Mouse (Mus musculus) retina, embryonic 14.5 days (tissue): ENCODE data around the gene Slc4a3.

Experiments
- DNase-seq: peaks from one replicate; pipeline ENCODE4 v3.0.0-alpha.2; 2015; ENCODE audit warnings: low spot score

Slc4a3 gene

DNA sequence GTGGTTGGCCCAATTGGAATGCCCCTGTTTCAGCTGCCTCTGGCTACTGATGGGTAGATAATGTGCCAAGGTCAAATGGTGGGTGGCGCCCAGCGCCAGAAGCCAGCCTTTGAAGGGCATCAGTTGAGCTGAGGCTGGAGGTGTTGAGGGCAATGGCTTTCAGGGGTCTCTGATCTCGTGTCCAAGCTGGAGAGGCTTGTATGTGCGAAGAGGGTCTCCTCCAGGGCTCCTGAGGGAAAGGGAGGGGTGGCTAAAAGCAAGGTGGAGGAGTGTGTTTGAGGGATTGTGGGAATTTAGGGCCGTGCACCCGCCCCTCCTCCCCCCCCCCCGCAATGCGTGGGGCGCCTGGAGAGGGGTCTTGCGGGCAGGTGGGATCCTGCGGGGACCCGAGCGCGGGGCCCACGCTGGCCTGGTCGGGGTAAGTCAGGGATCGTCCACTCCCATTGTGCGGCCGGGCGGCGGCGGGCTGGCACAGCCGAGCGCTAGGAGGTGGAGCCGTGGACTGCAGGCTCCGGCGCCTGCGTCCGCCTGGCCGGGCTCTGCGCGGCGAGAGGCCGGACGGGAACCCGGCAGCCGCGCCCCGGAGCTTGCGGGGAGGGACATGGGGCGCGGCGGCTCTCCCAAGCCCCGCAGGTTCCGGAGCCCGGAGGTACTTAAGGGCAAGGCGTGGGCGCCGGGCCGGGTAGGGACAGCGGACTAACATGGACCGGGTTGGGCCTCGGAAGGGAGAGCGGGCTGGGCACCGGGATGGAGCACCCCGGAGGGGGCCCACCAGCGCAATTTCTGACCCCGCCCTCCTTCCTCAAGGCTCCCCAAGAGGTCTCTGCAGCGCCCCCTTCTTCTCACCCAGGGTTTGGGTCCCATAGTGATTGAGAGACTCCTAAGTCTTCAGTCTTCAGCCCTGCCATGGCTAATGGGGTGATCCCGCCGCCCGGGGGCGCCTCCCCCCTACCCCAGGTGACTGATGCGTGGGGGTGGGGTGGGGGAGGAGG, at the start of gene Slc4a3:
Slc4a3 (plus strand) TSS at position 302 of the 992 bp plus-strand sequence.
- peak; percentile 74 for DNase-seq

DNA sequence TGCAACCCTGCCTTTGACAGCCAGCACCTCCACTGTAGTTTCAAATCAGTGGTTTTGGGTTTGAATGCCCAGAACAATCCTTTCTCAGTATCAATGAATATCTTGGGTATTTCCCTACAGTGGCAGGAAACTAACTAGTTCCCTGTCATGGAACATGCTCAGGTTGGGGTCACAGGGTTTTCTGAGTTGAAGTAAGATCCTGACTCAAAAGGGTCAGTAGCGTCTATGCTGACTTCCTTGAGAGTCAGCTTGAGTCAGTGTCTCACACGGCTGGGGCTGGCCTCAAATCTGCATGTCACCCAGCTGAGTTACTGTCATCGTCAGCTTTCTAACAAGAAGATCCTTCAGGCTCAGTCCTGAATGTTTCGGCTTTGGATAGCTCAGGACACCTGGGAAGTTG, 47.2 kb upstream of the Slc4a3 start:
- DNase-seq = no peak

DNA sequence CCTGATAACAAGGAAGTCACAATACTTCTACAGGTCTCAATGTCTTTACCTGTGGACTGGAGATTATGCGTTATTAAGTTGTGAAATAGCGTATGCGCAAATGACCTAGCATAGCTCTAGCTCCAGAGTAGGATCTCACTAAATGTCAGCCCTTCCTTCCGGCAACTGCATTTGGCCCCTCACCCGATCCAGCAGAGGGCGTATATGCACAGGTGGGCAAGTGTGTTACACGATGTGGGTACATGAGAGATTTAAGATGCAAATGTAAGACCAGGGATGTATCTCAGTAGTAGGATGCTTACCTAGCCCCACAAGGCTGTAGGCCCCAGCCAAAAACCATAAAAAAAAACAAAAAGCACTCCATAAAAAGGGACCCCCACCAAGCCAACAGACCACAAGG, 46.6 kb upstream of the Slc4a3 start:
- no peak for DNase-seq

DNA sequence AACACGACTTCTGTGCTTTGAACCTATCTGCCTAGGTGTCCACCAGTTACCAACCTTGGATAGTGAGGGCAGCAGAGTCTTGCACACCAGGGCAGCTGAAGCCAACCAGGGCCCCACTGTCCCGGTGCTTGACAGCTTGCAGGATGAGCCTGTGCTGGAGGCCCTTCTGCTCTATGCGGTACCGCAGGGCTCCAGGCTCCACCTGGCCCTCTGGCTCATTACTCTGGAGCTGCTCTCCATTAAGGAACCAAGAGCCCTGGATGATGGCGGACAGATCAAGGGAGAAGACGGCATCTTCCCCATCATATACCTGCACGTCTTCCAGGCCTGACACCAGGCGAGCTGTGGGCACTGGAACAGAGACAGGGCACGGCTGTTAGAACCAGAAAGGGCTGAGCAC, 44.2 kb upstream of the Slc4a3 start:
- no peak for DNase-seq

DNA sequence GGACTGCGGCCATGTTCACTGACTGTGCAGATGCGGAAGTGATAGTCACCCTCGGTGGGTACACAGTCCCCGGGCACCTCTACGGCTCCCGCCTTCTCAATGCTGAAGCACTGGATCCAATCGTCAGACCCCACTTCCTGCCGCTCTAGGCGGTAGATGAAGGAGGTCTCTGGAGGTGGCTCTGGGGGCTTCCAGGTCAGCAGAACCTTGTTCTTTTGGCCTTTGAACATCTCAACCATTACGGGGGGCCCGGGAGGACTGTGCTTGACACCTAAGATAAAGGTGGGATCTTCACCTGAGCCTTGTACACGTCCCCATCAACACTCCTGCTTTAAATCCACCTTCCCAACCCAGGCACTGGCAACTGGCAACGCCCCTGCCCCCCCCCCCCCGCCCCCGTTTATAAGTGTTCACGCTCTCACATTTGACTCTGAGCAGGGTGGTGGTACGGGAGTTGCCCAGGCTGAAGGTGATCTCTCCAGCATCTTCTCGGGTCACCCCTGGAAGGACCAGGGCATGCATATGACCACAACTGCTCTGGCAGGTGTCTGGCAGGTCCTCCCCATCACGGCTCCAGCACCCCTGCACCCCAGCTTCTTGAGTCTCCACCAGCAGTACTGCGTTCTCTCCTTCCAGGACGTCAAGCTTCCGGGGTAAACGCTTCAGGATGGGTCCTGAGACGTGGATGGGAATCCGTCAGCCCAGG, 43.0 kb upstream of the Slc4a3 start:
- no peak for DNase-seq

DNA sequence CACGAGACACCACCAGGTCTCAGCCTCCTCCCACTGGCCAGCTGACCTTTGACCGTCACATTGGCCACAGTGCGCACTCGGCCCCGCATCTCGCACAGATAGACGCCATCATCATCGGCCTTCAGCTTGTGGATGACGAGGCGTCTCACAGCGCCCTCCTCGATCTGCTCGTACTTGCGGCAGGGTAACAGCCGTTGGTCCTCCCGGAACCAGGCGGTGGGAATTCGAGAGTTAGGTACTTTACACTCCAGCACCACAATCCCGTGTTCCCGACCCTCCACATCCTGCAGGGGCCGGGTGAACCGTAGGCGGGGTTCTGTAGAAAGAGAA, 42.5 kb upstream of the Slc4a3 start:
- no peak for DNase-seq

DNA sequence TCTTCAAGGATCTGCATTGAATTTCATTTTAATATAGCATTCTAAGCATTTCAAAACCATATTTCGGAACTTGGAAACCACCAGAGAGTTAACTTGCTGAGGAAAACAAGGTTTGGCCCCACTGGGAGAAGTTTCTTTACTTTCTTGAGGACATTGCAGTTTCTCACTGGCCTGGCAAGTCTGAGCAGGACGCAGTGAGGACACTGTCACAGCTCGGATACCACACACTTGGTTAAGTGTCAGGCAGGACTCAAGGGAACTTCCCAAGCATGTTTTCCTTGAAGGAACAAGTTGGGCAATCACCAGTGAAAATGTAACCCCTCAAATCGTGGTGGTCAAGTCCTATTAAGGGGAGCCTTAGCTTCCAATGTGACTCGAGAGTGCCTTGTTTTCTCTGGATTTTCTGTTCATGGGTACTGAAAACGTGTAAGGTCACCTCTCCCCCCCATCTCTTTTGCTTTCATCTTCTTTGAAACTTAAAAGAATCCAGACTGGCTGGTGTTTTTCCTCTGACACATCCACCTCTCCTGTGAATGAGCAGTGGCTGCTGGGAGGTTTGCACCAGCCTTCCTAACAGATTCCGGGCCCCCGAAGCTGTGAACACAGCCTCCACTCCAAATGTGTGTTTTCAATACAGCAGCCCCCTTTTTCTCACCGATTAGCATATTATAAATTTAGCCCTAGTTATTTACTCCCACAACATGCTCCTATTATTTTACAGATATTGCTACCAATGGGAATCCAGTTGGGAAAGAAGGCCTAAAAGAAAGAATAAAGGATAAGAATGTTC, 41.6 kb upstream of the Slc4a3 start:
- no peak for DNase-seq

DNA sequence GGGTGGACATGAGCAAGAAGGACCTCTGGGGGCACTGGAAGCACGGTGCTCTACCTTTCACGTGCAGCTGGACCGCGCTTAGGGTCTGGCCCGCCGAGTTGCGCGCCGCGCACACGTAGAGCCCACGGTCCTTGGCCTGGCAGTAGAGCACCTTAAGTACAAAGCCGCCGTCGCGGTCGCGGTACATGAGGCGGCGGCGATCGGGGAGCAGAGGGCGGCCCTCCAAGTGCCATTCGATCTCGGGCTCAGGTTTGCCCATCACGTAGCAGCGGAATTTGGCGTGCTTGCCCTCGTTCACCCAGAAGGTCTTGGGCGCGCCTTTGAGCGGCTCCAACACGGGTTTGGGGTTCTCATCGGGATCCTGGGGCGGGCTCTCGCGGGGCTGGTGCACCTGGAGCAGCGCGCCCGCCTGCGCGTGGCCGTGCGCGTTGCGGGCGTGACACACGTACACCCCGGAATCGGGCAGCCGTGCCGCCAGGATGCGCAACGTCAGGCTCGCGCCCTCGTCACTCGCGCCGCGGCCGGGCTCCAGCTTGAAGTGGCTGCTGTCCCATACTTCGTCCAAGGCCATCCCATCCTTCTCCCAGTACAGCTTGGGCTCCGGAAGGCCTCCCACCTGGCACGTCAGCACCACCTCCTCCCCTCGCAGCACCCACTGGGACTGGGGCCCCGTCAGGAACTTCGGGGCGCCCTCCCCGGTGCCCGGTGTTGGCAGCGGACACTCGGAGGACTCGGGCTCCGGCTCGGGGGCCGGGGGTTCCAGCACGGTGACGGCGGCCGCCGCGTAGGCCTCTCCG, 40.7 kb upstream of the Slc4a3 start:
- DNase-seq = peak; percentile 64

DNA sequence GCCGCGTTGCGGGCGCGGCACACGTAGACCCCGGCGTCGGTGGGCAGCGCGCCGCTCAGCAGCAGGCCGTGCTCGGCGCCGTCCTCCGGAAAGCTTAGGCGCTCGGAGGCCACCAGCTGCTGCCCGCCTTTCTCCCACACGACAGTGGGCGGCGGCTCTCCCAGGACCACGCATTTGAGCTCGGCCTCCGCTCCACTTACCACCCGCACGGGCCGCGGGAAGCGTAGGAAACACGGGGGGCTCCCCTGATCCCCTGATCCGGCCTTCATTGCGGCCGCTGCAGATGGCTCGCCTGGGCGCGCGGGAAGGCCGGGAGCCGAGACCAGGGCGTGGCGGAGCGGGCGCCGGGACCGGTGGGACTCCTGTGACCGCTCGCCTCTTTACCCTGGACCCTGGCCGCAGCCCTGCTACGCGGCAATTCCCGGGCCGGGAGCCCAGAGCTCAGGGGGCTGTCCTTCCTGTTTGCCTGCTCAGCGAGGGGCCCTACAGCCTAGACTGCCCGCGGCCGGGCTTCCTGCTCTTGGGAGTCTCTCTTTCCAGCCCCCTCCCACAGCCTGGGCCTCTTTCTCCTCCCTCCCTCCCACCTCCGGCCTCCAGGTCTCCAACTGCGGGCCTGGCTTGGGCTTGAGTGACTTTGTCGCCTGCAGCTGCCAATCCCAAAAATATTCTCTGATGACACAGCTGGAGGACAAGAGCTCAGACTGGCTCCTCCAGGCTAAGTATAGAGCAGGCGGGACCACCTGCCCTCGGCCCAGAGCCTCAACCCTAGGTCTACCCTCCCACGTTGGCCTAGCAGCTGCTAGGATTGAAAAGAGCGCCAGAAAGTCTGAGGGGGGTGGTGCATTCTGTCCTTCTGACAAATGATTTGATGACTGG, 39.9 kb upstream of the Slc4a3 start, which contains the start of gene Obsl1:
Obsl1 (minus strand) TSS at position 497 of the 876 bp plus-strand sequence.
- DNase-seq = peak; percentile 78

DNA sequence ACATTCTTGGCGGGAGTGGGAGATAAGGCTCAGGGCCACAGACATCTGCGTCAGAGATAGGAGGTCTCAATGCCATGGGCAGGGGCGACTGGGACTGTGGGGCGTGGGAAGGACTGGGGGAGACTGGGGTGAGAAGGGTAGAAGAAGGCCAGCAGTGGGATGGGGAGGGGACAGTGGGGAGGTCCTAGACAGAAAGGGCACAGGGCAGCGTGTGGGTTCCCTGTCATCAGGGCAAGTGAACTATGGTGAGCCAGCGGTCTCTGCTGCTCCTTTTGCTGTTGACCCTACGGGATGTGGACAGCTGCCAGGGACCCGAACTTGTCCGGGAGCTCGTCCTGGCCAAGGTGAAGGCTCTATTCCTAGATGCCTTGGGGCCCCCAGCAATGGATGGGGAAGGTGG, 39.1 kb upstream of the Slc4a3 start, which contains the start of gene Inha:
Inha (plus strand) TSS at position 72 of the 400 bp plus-strand sequence.
- DNase-seq = no peak

DNA sequence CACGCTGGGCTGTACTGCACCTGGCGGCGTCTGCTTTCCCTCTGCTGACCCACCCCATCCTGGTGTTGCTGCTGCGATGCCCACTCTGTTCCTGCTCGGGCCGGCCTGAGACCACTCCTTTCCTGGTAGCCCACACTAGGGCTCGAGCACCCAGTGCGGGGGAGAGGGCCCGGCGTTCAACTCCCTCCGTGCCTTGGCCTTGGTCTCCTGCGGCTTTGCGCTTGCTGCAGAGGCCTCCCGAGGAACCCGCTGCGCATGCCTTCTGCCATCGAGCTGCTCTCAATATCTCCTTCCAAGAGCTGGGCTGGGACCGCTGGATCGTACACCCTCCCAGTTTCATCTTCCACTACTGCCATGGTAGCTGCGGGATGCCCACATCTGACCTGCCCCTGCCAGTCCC, 36.5 kb upstream of the Slc4a3 start:
- DNase-seq = no peak

DNA sequence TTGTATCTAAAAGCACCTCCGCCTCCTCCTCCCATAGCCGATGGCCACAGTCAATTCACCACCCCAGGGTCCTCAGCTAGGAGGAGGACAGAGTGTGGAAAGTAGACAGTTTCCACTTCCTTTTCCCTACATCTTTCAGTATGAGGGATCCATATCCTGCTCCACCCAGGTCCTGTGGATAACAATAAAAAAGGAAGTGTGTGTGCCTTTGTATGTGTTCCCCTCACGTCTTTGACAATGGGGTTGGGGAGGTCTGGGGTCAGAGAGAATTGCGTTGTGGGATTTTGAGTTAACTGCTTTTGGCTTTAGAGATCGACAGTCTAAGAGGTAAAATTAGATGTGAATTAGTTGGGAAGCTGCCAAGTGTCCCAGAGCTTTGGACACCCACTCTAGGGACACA, 35.9 kb upstream of the Slc4a3 start:
- no peak for DNase-seq

DNA sequence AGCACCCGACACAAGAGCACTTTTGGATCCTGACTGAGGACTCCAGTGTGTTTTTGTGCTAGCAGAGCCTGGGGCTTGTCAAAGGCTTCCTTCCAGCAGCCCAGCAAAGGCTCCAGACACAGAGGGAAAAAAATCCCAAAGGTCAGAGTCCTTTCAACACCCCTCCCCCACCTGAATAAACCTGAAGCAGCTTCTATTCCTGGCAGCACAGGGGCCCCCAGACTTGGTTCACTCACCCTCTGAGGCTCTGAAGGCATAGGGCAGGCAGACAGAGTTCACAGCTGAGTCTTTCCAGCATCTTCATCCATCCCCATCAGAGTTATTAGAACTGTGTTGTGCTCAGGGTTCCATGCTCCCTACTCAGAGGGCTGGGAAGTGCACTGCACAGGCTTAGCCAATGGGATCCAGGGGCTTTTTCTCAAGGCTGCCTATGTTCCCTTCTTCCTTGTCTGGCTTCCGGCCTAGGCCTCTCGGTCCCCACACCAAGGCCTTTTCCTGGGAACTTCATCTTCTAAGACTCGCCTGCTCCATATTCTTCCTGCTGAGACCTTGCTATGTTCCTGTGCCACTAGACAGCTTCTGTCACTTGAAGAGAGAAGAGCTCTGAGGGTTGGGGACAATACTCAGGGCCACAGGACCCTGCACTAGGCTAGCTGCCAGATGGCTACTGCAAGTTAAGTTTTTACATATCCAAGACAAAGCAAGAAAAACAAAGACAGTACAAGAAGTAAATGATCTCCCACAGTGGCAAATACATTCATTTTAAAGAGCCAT, 34.4 kb upstream of the Slc4a3 start:
- DNase-seq = no peak

DNA sequence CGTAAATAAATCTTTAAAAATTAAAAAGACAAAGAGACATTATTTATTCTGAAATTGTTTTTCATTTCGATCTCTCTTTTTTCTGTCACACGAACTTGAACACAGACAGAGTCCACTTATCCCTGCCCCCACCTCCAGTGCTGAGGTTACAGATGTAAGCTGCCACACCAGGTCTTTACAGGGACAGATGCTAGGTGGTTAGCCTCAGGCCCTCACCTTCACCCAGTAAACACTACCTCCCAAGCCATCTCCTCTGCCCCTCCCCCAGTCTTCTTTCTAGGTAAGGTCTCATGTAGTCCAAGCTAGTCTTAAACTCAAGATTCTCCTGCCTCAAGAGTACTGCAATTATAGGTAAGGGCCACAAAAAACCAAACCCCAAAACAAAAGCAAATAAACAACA, 33.5 kb upstream of the Slc4a3 start:
- no peak for DNase-seq

DNA sequence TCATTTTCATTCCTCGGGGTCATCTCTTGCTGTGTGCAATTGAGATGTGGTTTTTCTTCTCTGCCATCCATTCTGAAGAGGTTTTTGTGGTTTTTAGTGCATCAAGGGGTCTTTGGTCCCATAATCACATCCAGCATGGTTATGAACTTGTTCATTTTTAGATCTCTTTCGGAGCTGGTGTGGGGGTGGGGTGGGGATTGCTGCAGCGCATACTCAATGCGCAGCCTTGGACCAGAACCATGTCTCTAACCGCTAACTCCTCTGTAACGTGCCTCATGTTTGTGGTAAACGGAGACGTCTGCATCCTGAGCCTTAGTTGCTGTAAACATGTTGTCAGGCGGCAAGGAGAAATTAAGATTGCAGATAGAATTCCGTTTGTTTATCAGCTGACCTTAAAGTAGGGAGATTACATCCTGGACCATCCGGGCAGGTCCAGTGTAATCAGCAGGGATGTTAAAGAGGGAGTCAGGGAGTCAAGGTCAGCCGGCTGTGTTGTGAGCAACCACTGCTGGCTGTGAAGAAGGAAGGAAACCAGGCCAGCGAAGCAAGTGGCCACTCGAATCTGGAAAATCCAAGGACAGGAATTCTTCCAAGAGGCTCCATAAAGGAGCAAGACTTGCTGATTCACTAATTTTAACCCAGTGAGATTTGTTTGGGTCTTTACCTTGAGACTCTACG, 29.2 kb upstream of the Slc4a3 start:
- DNase-seq = no peak

DNA sequence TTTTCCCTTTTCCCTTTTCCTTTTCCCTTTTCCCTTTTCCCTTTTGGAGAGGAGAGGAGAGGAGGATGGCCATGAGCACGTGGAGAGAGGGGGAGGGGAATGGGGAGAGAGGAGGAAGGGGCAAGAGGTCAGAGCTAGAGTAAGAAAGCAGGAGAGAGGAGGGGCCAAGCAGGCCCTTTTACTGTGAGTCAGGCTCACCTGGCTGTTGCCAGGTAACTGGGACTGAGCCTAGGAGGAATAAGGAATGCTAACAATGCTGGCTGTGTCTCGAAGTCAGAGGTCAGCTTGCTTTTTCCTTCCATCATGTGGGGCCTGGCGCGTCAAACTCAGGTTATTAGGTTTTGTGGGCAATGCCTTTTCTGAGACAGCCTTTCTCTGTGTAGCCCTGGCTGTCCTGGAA, 28.1 kb upstream of the Slc4a3 start:
- DNase-seq = no peak

DNA sequence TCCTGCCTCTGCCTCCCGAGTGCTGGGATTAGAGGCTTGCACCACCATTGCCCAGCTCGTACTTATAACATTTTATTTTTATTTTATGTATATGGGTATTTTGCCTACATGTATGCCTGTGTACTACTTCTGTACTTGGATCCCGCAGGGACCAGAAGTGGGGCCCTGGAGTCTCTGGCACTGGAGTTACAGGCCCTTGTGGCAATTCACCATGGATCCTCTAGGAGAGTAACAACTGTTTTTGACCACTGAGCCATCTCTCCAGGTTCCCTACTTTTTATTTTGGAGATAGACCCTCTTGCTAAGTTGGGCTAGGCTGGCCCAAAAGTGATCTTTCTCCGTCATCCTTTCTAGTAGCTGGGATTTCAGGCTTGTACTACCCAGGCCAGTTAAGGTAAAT, 27.6 kb upstream of the Slc4a3 start:
- DNase-seq = no peak

DNA sequence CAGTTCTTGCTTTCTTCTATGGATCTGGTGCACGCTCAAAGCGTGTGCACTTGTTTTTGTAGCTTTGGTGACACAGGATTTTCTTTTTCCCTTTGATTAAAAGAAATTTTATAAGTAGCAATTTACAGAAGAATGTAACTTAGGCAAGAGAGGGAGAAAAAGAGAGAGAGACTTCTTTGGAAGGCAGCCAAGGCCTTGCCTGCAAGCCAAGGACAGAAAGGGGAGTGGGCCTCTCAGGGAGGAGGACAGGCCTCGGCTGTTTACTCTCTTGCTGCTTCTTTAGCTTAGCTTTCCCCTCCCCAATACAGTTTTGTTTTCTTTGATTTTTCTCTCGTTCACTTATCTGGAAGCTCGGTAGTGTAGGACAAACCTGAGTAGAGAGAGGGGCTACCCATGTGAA, 26.5 kb upstream of the Slc4a3 start:
- DNase-seq = no peak
